Mouse (Mus musculus) thymus, adult 2 months (tissue): ENCODE data around the gene Nfrkb. TPM values are rescaled to one million over a fixed set of nuclear protein-coding genes. Genes with fewer than 3 reads are reported as not detected.

Source experiments
- DNase-seq: peaks from one replicate; pipeline ENCODE4 v3.0.0; 2021
- H3K27ac ChIP-seq: fragments of 200-500 bp; 2 replicates; pipeline ENCODE4 v1.5.1; 2012; ENCODE audit warnings: low read length, control low read depth; ENCODE audit not compliant: control insufficient read depth, insufficient read depth
- H3K27me3 ChIP-seq: fragments of 200-500 bp; 2 replicates; pipeline ENCODE4 v1.6.1; 2012; ENCODE audit warnings: mild to moderate bottlenecking, low read length, moderate library complexity, mixed read lengths; ENCODE audit not compliant: control insufficient read depth, insufficient read depth
- H3K36me3 ChIP-seq: fragments of 200-500 bp; 2 replicates; pipeline ENCODE4 v1.6.1; 2012; ENCODE audit warnings: mild to moderate bottlenecking, low read length, moderate library complexity; ENCODE audit not compliant: control insufficient read depth, insufficient read depth
- H3K4me1 ChIP-seq: fragments of 200-500 bp; replicated peaks from 2 replicates; pipeline ENCODE4 v1.6.1; 2012; ENCODE audit warnings: low read length; ENCODE audit not compliant: control insufficient read depth, insufficient read depth
- H3K4me3 ChIP-seq: fragments of 200-500 bp; 2 replicates; pipeline ENCODE4 v1.5.1; 2012; ENCODE audit warnings: mild to moderate bottlenecking, low read length, control low read depth, moderate library complexity; ENCODE audit not compliant: control insufficient read depth, insufficient read depth
- CTCF ChIP-seq: fragments of 200-500 bp; IDR thresholded peaks from 2 replicates; pipeline ENCODE4 v1.5.1; 2012; ENCODE audit warnings: mild to moderate bottlenecking, control low read depth, low read length, moderate library complexity, borderline replicate concordance; ENCODE audit not compliant: control insufficient read depth, poor library complexity, insufficient read depth; ENCODE audit errors: extremely low read depth
- POLR2A ChIP-seq: fragments of 200-500 bp; IDR thresholded peaks from 2 replicates; pipeline ENCODE4 v1.6.1; 2012; ENCODE audit warnings: mild to moderate bottlenecking, low read length, control low read depth, moderate library complexity; ENCODE audit not compliant: control insufficient read depth, poor library complexity, insufficient read depth; ENCODE audit errors: extremely low read depth
- WGBS: fragments of 180-500 bp; shearing (Covaris S2); methylation state at CpG from one replicate; pipeline ENCODE4 v1.1.7; 2018; 5-methylcytosine and 5-hydroxymethylcytosine counted together
- polyA plus RNA-seq: library from polyadenylated mRNA; depleted of rRNA; stranded (reverse); fragments of >200 nt; gene quantifications from 2 replicates; pipeline ENCODE4 v1.2.3, GENCODE M21; 2012

Nfrkb gene
- polyA plus RNA-seq, 1 experiment = 68.7 TPM

DNA sequence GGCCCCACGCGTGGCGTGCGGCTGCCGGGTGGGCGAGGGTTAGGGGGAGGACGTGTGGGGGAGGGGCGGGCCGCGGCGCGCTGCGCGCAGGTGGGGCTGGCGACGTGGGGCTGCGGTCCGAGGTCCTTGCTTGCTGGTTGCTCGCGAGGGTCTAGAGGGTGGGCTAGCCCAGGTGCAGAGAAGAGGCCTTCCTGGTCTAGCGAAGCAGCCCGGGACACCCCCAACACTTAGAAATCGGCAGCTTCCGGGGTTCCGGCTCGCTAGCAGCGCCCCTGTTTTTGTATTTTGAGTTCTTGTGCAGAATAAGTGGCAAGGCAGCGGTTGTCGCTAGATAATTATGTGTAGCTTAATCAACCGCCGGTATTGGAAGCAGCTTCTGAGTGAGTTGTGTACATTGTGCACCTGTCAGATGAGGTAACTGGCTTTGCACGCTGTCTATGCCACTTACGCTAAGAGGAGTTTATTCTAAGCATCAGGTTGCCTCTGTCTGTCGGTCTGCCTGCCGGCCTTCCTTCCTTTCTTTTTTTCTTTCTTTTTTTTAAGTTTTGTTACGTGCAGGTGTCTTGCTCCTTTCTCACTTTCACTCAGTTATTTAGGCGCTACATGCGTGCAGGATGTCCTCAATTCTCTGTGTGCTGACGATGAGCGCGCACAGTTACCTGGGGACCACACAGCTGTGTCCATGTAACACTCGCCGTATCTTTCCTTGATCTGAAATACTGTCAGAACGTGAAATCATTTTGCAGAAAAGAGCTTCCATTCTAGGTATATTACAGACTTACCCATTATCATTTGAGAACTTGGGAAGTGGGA, 582 bp downstream of the Nfrkb start:
- WGBS = 3% methylated on average over 44 of the region's 44 CpGs
- TF ChIP-seq CTCF = no peak
- no peak for TF ChIP-seq POLR2A
- Histone ChIP-seq H3K4me3 (peak overlapping the region; percentile 63), H3K36me3 (peaks cover 10% of the 10 kb centered on the region), H3K4me1 (peaks cover 9% of the 10 kb centered on the region; the same call in 1 of the 2 replicates), H3K27me3 (no peaks in the 10 kb centered on the region), H3K27ac (peak overlapping the region; percentile 53; the same call in 1 of the 2 replicates)
- peak; percentile 64 for DNase-seq

- no peak for DNase-seq
- no peak for TF ChIP-seq POLR2A
- H3K4me1 ChIP-seq = peaks cover 9% of the 10 kb centered on the region; the same call in 1 of the 2 replicates
- H3K4me3 ChIP-seq = no peak overlapping the region
- no peak overlapping the region for H3K27ac ChIP-seq
- 90% methylated on average over 5 of the region's 5 CpGs for WGBS
- peaks cover 16% of the 10 kb centered on the region for H3K36me3 ChIP-seq
- H3K27me3 ChIP-seq = no peaks in the 10 kb centered on the region
Observed at GRCm38 (mm10) chr9:31387206-31387605, 1.2 kb downstream of the Nfrkb start.

DNA sequence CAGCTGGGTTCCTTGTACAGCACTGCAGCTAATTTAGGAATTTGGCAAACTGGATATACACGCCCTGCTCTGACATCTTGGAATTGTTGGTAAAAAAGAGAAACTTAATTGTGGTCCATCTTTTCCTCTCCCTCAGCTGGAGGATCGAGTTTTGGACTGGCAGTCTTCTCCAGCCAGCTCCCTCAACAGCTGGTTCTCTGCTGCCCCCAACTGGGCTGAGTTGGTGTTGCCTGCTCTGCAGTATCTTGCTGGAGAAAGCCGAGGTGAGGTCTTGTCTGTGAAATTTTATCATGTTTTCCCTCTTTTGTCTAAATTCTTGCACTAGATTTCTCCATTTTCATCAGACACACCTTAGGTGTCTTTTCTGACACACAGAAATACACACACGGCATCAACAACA, 14.4 kb downstream of the Nfrkb start:
- Histone ChIP-seq H3K27ac (no peak overlapping the region), H3K36me3 (peaks cover 97% of the 10 kb centered on the region), H3K4me1 (no peaks in the 10 kb centered on the region), H3K4me3 (no peak overlapping the region), H3K27me3 (no peaks in the 10 kb centered on the region)
- peak; percentile 73 for DNase-seq
- TF ChIP-seq CTCF = peak; percentile 63; the same call in 1 of the 2 replicates
- TF ChIP-seq POLR2A = no peak
- WGBS = 65% methylated on average over 4 of the region's 4 CpGs

DNA sequence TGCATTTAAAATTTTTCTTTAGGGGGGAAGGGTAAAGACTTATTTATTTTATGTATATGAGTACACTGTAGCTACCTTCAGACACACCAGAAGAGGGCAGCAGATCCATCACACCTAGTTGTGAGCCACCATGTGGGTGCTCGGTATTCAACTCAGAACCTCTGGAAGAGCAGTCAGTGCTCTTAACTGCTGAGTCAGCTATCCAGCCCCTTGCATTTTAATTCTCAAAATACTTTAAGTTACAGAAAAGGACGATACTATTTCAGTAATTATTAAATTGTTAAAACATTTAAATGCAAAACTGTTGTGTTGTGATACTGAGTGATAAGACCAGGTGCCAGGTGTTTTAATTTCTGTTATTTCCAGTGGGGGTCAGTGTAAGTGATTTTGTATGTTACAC, 18.3 kb downstream of the Nfrkb start:
- Histone ChIP-seq H3K36me3 (peaks cover 82% of the 10 kb centered on the region), H3K4me3 (no peak overlapping the region), H3K27me3 (no peaks in the 10 kb centered on the region), H3K27ac (no peak overlapping the region), H3K4me1 (no peaks in the 10 kb centered on the region)
- no peak for DNase-seq
- TF ChIP-seq CTCF (no peak), POLR2A (no peak)
- 94% methylated on average over 2 of the region's 2 CpGs for WGBS

DNA sequence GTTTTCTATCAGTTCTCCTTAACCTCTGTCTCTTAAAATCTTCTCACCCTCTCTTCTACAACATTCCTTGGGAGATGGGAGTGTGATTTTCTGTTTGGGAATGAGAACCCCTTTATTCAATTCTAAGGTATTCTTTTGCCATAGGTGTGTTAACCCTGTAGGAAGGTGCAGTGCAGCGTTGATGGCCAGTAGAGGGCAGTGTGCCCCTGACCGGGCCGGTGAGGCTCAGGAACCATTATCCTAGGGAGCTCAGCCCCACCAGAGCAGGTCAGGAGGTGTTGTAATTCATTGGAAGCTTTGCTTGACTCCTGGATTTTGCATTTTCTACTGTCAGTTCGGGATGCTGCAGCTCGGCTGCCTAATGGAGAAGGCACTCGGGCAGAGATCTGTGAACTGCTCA, 19.2 kb downstream of the Nfrkb start:
- no peak overlapping the region for H3K4me3 ChIP-seq
- TF ChIP-seq POLR2A = no peak
- peak; percentile 80 for TF ChIP-seq CTCF
- DNase-seq = peak; percentile 22
- 82% methylated on average over 6 of the region's 6 CpGs for WGBS
- no peak overlapping the region for H3K27ac ChIP-seq
- H3K4me1 ChIP-seq = no peaks in the 10 kb centered on the region
- H3K36me3 ChIP-seq = peaks cover 84% of the 10 kb centered on the region
- H3K27me3 ChIP-seq = no peaks in the 10 kb centered on the region

DNA sequence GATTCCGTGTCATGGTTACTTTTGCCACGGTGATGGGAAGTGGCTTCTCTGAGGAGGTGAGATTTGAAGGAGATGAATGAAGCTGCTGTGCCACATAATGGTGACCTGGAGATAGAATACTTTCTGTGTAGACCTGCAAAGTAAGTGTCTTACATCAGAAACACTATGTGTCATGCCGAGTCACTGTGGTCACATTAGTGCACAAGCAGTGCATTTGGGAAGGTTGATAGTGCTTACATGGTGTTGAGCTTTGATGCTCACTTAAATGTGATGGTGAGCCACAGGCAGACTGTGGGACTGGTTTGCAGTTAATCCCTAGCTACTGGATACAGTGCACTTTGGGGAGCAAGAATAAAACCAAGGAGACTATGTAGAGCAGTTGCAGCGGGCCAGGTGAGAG, 26.2 kb downstream of the Nfrkb start:
- DNase-seq = no peak
- TF ChIP-seq POLR2A (no peak), CTCF (no peak)
- Histone ChIP-seq H3K27ac (no peak overlapping the region), H3K36me3 (peaks cover 92% of the 10 kb centered on the region), H3K4me1 (no peaks in the 10 kb centered on the region), H3K27me3 (no peaks in the 10 kb centered on the region), H3K4me3 (no peak overlapping the region)
- 68% methylated on average over 4 of the region's 4 CpGs for WGBS
